Mouse (Mus musculus): ENCODE results near the gene Calhm1. TPM values are rescaled to one million over a fixed set of nuclear protein-coding genes. Genes with fewer than 3 reads are reported as not detected.

Calhm1 gene
- polyA plus RNA-seq, 1 experiment: not detected

DNA sequence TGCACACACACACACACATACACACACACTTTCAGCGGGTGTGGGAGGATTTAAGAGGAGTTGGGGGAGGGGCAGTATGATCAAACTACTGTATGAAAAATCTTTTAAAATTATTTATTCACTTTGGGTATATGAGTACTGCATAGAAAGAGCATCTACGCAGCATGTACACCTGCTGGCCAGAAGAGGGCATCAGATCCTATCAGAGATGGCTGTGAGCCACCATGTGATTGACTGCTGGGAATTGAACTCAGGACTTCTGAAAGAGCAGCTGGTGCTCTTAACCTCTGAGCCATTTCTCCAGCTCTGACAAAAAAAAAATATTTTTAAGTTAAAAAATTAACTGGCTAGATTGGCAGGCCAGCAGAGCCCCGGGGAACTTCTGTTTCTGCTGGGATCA, 30.5 kb upstream of the Calhm1 start:
- 36% methylated on average over 3 of the region's 3 CpGs for WGBS
- no peak overlapping the region for H3K4me3 ChIP-seq (ENCODE audit: control insufficient read depth, insufficient read depth, low read length)
- H3K27ac ChIP-seq (ENCODE audit: control insufficient read depth, insufficient read depth, low read length): no peak overlapping the region
- TF ChIP-seq POLR2A (IDR thresholded peaks at IDR 0.05; ENCODE audit: control insufficient read depth, extremely low read depth, insufficient read depth, low read length, poor library complexity): no peak
- no peaks in the 10 kb centered on the region for H3K36me3 ChIP-seq (ENCODE audit: control insufficient read depth, insufficient read depth, low read length)
- no peak for DNase-seq
- H3K27me3 ChIP-seq (ENCODE audit: control insufficient read depth, insufficient read depth, low read length): peaks cover 6% of the 10 kb centered on the region
- H3K4me1 ChIP-seq (replicated peaks; ENCODE audit: control insufficient read depth, insufficient read depth, low read length): peaks cover 10% of the 10 kb centered on the region

DNA sequence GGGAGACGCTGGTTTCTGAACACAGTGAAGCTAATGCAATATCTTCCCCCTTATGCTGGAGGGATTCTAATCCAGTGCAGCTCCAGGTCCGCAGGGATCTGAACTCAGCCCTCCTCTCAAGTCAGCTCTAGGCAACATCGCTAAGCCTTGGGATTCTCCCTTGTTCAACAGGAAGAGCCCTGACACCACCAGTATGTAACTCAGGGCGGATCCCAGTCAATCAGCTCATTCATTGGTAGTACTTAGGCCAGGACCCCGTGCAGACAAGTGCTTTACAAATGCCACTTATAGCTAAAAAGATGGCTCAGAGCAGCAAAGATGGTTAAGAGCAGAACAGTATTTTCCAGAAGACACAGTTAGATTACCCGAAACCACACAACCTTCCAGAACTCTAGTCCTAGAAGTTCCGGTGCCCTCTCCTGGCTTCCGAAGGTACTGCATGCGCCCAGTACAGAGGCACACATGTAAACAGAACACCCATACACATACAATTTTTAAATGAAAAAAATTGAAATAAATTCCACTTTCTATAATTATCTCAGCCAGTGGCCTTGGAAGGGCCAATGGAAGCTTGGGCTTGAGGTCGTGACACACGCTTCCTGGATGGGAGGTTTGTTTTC, 24.8 kb upstream of the Calhm1 start:
- Histone ChIP-seq H3K4me3 (ENCODE audit: control insufficient read depth, insufficient read depth, low read length) (no peak overlapping the region), H3K36me3 (ENCODE audit: control insufficient read depth, insufficient read depth, low read length) (no peaks in the 10 kb centered on the region), H3K27ac (ENCODE audit: control insufficient read depth, insufficient read depth, low read length) (no peak overlapping the region), H3K4me1 (replicated peaks; ENCODE audit: control insufficient read depth, insufficient read depth, low read length) (peaks cover 5% of the 10 kb centered on the region; the same call in 1 of the 2 replicates), H3K27me3 (ENCODE audit: control insufficient read depth, insufficient read depth, low read length) (no peaks in the 10 kb centered on the region)
- TF ChIP-seq CTCF (IDR thresholded peaks at IDR 0.05; ENCODE audit: borderline replicate concordance, control insufficient read depth, extremely low read depth, insufficient read depth, low read length, poor library complexity) (no peak), POLR2A (IDR thresholded peaks at IDR 0.05; ENCODE audit: control insufficient read depth, extremely low read depth, insufficient read depth, low read length, poor library complexity) (no peak)
- peak; percentile 83 for DNase-seq
- 20% methylated on average over 11 of the region's 11 CpGs for WGBS

DNA sequence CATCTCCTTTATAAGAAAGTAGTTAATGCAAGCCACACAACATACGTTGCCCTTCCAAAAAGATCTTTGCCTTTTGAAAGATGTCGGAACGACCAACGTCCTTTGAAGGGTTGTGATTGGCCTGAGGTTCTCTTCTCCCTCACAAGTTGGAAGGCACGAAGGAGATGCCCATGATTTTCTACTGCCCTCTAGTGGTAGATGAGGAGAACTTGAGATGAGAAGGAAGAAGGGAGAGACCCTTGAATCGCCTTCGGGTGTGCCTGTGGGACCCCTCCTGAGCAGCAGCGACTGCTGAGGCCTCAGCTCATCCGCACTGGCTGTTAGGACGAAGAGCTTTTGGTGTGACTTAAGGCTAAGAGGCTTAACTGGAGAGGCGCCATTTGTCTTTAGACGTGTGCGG, 24.2 kb upstream of the Calhm1 start:
- 10% methylated on average over 13 of the region's 13 CpGs for WGBS
- no peak overlapping the region for H3K4me3 ChIP-seq (ENCODE audit: control insufficient read depth, insufficient read depth, low read length)
- no peaks in the 10 kb centered on the region for H3K27me3 ChIP-seq (ENCODE audit: control insufficient read depth, insufficient read depth, low read length)
- H3K4me1 ChIP-seq (replicated peaks; ENCODE audit: control insufficient read depth, insufficient read depth, low read length): peaks cover 5% of the 10 kb centered on the region; the same call in 1 of the 2 replicates
- no peaks in the 10 kb centered on the region for H3K36me3 ChIP-seq (ENCODE audit: control insufficient read depth, insufficient read depth, low read length)
- peak; percentile 27 for DNase-seq
- H3K27ac ChIP-seq (ENCODE audit: control insufficient read depth, insufficient read depth, low read length): no peak overlapping the region
- TF ChIP-seq CTCF (IDR thresholded peaks at IDR 0.05; ENCODE audit: borderline replicate concordance, control insufficient read depth, extremely low read depth, insufficient read depth, low read length, poor library complexity): peak; percentile 45; the same call in 1 of the 2 replicates
- TF ChIP-seq POLR2A (IDR thresholded peaks at IDR 0.05; ENCODE audit: control insufficient read depth, extremely low read depth, insufficient read depth, low read length, poor library complexity): no peak

DNA sequence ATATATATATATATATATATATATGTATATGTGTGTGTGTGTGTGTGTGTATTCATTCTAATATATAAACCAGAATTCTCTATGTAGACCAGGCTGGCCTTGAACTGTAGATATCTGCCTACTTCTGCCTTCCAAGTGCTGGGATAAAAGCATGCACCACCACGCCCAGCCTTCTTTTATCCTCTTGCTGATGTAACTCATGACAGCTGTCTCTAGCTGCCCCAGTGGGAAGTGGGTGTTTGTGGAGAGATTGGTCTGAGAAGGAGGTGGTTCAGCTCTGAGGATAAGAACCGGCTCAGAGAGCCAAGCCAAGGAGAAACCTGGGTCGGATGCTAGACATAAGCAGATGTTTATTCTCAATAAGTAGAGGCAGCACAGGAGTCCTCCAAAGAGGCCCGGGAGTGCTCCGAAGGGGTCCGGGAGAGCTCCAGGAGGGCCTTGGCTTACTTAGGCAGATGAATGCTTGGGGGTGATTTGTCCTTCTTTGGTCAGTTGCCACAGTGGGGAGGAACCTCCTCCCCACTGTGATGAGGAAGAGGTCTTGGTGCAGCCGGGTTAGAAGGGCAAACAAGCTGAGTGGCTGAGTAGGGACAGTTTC, 23.7 kb upstream of the Calhm1 start:
- no peaks in the 10 kb centered on the region for H3K36me3 ChIP-seq (ENCODE audit: control insufficient read depth, insufficient read depth, low read length)
- 63% methylated on average over 7 of the region's 7 CpGs for WGBS
- H3K27me3 ChIP-seq (ENCODE audit: control insufficient read depth, insufficient read depth, low read length): no peaks in the 10 kb centered on the region
- no peak for DNase-seq
- H3K4me1 ChIP-seq (replicated peaks; ENCODE audit: control insufficient read depth, insufficient read depth, low read length): peaks cover 5% of the 10 kb centered on the region; the same call in 1 of the 2 replicates
- H3K27ac ChIP-seq (ENCODE audit: control insufficient read depth, insufficient read depth, low read length): no peak overlapping the region
- no peak overlapping the region for H3K4me3 ChIP-seq (ENCODE audit: control insufficient read depth, insufficient read depth, low read length)
- no peak for TF ChIP-seq POLR2A (IDR thresholded peaks at IDR 0.05; ENCODE audit: control insufficient read depth, extremely low read depth, insufficient read depth, low read length, poor library complexity)
- TF ChIP-seq CTCF (IDR thresholded peaks at IDR 0.05; ENCODE audit: borderline replicate concordance, control insufficient read depth, extremely low read depth, insufficient read depth, low read length, poor library complexity): no peak

DNA sequence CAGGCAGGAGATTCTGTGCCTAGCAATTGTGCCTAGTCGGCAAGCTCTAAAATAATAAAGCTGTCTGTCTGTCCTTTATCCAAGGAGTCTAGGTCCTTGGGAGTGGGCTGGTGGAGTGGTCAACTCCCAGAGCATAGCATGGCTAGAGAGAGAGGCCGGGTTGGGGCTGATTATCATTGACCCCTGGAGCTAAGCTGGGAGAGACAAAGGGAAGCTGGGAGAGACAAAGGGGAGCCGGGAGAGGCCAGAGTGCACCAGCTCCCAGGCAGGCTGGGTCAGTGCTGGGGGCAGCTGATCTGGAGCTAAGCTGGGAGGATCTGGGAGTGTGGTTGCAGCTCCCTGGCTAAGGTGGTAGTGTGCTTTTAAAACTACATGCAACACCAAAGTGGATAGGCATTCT, 22.7 kb upstream of the Calhm1 start:
- no peak for TF ChIP-seq POLR2A (IDR thresholded peaks at IDR 0.05; ENCODE audit: control insufficient read depth, extremely low read depth, insufficient read depth, low read length, poor library complexity)
- no peak for TF ChIP-seq CTCF (IDR thresholded peaks at IDR 0.05; ENCODE audit: borderline replicate concordance, control insufficient read depth, extremely low read depth, insufficient read depth, low read length, poor library complexity)
- WGBS: 93% methylated on average over 3 of the region's 3 CpGs

DNA sequence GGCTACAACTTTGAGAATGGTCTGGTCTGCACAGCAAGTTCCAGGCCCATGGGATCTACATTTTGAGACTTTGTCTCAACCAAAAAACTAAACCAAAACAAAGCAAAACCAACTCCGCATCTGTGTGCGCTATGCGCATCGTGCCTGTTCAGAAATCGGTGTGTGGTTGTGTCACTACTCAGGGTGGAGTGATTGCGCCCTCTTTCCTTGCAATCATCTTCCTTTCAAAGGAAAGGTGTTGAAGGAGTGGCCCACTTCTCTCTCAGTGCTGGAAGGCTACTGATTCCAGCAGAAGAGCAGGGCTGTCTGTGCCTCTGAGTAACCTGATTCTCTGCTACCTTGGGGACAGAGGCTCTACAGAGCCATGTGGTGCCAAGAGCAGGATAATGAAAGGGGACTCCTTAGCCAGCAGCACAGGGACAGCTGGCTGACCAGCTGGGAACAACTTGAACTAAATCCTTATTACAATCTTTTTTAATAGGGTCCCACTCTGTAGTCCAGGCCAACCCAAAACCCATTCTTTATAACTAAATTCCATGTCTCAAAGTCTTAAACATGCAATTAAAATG, 19.2 kb upstream of the Calhm1 start:
- Histone ChIP-seq H3K27me3 (ENCODE audit: control insufficient read depth, insufficient read depth, low read length) (no peaks in the 10 kb centered on the region), H3K27ac (ENCODE audit: control insufficient read depth, insufficient read depth, low read length) (no peak overlapping the region), H3K4me3 (ENCODE audit: control insufficient read depth, insufficient read depth, low read length) (no peak overlapping the region), H3K4me1 (replicated peaks; ENCODE audit: control insufficient read depth, insufficient read depth, low read length) (no peaks in the 10 kb centered on the region), H3K36me3 (ENCODE audit: control insufficient read depth, insufficient read depth, low read length) (no peaks in the 10 kb centered on the region)
- TF ChIP-seq CTCF (IDR thresholded peaks at IDR 0.05; ENCODE audit: borderline replicate concordance, control insufficient read depth, extremely low read depth, insufficient read depth, low read length, poor library complexity): no peak
- no peak for DNase-seq
- WGBS: 94% methylated on average over 6 of the region's 6 CpGs

More for the DNA sequence above, 22.7 kb upstream of the Calhm1 start:
- Histone ChIP-seq H3K36me3 (ENCODE audit: control insufficient read depth, insufficient read depth, low read length) (no peaks in the 10 kb centered on the region), H3K27ac (ENCODE audit: control insufficient read depth, insufficient read depth, low read length) (no peak overlapping the region), H3K4me1 (replicated peaks; ENCODE audit: control insufficient read depth, insufficient read depth, low read length) (peaks cover 5% of the 10 kb centered on the region; the same call in 1 of the 2 replicates), H3K4me3 (ENCODE audit: control insufficient read depth, insufficient read depth, low read length) (no peak overlapping the region), H3K27me3 (ENCODE audit: control insufficient read depth, insufficient read depth, low read length) (no peaks in the 10 kb centered on the region)
- no peak for DNase-seq
